Mouse (Mus musculus) heart, postnatal 14 days (tissue): ENCODE measurements at regions not wholly inside any gene's neighbourhood (a gene's known extent, or its start where the extent isn't known, plus 50 kb on each side); places are given as distances from the start of the nearest gene placed in this dataset.

ENCODE experiments used
- DNase-seq, 2 experiments: peaks; one replicate each; pipeline ENCODE4 v3.0.0; 2021 to 2022
- intact Hi-C: fragments of 180-260 bp; cut with DNase I; formaldehyde crosslinking; loops from one replicate; pipeline ENCODE4 v1.15.1; 2025

DNA sequence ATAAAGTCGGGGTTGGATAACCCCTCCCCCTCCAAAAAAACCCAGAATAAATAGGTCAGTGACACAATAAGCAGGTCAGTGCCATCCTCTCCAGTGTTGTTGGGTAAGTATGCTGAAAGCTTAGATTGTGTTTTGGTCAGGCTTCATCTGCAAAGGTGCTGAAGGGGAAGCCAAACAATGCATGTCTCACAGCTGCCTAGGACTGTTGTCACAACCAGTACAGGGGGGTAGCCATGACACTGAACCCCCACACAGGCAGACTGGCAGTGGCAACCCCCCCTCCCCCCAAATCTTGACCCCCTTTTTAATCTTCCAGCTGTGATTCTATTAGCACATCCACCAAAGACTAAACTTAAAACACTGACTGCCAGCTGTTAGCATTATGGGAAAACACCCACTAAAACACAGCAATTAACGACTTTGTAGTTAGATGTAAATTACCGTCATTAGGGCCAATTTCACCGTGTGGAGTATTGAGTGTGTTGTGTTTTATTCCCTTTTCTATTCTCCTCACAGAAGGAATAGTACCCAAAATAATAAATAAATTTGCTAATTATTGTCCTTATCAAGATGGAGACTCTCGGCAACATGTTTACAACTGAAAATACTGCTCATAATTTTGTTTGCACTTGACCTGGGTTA is 105.5 kb upstream of the Ufm1 start:
- DNase-seq: no peak
- intact Hi-C loops: no loop called here

DNA sequence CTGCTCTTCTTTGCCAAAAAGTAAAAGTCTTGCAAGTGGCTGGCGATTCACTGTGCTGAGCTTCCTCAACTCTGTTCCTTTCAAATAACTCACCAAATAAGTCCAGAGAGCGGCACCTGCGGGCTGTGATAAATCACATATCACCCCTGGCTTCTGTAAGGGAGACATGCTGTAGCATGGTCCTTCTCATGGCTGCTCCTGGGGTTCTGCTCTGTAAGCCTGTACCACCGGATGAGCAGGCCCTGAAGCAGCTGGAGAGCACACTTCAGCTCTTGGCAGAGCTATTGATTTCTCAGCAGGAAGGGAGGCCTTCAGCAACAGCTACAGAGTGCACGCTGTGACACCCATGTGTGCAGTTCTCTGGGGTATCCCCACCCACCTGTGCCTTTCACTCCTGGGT is 101.5 kb upstream of the Ufm1 start:
- DNase-seq: no peak
- intact Hi-C loops: no loop called here

DNA sequence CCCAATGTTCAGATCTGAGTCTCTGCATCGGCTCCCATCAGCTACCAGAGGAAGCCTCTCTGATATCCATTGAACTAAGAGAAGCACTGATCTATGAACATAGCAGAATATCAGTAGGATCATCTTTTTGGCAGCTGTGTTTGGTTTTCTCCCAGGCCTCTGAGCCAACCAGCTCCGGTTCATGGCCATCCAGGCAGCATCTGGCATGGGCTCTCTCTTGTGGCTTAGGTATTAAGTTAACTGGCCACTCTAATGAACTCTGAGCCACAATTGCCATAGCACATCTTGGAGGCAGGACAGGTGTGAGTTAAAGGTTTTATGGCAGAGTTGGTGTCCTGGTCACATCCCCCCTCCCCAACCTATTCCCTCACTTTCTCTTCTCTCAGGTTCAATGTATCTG is 90.2 kb upstream of the Ufm1 start:
- no peak for DNase-seq
- intact Hi-C loops: no loop called here

DNA sequence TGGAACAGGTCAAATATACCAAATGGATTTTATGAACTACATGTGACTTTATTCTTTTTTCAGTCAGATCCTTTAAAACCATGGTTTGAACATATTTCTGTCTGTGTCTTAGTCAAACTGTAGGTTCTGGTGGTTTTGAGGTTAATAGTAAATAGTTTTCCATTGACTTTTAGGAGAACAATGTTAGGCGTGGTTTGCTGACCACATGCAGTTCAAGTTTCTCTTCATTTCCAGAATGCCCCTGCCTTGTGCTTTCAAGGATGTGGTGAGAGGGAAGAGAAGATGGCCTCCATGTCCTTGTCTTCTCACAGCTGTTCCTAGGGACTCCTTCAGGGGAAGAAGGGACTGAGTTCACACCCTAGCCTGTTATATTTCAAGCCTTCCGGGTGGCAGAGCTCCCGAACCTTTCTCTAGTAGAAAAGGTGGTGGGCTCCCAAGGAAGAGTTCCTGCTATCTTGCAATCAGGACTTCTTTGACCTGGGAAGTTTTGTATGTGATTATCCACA is 76.1 kb upstream of the Ufm1 start:
- intact Hi-C loops: no loop called here
- DNase-seq: no peak

DNA sequence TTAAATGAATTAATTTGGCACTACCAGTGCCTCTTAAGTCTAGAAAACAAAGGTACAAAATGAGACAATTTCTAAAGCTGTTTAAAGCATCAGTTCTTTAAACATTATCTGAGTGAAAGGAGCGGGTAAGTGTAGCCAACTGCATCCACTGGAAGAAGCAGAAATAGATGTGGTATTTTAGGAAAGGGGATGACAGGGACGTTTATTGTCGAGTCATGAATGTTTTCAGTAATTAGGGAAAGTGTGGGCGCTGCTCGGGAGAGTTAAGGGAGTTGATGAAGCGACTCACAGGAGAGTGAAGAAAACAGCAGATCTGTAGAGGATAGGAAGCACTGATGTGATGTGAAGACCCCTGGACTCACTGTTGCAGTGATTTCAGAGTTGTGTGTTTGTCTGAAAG is 68.1 kb upstream of the Ufm1 start:
- intact Hi-C loops: no loop called here

DNA sequence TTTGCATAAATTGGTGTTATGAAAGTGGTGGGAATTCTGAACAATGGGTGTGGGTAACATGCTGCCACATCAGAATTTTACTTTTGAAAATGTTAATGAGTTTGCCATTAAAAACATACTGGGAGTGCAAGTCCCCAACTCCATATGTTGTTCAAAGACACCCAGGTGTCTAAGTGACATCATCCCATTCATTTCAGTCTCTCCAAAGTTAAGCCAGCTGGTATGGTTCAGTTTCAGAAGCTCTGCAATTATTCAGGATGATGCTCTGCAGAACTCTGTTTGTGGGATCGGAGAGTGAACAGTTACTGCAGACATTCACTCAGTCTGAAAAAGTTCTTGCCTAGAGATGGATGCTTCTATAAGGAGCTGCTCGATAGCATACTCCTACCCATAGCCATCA is 56.3 kb upstream of the Ufm1 start:
- DNase-seq: no peak
- intact Hi-C loops: no loop called here

More for the DNA sequence above, 68.1 kb upstream of the Ufm1 start:
- no peak for DNase-seq

DNA sequence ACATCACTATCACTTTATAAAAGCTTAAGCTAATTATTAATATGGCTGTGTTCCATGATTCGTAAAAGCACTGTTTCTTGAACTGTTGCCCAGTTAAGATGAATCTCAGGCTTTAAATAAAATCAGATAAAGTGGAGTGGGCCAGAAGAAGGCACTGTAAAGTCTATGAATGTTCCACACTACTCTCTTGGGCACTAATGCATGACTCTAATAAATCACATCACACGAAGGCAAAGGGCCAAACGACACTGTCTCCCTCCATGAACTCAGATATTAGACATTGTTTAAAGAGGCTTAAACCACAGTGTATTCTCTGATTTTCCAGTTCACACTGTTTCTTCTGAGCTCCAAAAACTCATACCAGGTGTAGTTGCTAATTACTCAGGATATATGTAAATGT is 55.9 kb upstream of the Ufm1 start:
- DNase-seq: no peak
- intact Hi-C loops: no loop called here

DNA sequence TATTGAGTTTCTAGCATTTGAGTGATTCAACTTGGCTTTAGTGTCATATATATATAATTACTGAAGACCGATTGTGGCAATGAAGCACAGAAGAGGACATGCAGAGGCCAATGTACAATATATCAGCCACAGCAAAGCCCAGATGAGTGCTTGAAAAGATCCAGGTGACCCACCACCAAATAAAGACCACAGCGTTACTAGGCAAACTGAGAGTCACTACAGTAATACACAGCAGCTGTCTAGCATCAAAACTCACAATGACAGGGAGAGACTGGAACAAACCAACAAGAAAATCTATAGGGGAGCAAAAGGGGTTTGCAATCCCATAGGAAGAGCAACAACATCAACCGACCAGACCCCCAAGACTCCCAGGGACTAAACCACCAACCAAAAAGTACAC is 54.3 kb upstream of the Ufm1 start:
- intact Hi-C loops: no loop called here
- no peak for DNase-seq

DNA sequence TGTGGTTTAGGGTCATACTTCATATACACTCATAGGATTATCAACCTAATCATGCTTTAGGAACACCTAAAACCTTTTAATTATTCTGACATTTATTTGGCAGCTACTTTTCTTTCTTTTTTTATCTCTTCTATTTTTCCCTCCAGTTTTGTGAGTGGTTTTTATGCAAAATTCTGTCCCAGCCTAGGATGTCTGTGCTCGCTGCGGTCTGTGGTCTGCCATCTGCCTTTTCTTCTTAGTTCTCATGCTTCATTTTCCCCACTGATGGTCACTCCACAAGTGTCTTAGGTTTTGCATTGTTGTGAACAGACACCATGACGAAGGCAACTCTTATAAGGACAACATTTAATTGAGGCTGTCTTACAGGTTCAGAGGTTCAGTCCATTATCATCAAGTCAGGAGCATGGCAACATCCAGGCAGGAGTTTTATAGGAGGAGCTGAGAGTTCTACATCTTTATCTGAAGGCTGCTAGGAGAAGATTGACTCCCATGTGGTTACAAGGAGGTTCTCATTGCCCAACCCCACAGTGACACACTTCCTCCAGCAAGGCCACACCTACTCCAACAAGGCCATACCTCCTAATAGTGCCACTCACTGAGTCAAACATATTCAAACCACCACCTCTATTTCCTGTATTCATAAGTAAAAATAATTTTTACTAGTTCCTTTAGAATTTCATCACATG is 50.5 kb upstream of the Ufm1 start:
- intact Hi-C loops: no loop called here
- no peak for DNase-seq
